Mouse (Mus musculus) NIH3T3 (cell line): ENCODE measurements around the gene Gm21885.

ENCODE experiments used
- DNase-seq: peaks from one replicate; pipeline ENCODE4 v3.0.0-alpha.2; 2012; ENCODE audit warnings: low read depth

The Gm21885 gene

DNA sequence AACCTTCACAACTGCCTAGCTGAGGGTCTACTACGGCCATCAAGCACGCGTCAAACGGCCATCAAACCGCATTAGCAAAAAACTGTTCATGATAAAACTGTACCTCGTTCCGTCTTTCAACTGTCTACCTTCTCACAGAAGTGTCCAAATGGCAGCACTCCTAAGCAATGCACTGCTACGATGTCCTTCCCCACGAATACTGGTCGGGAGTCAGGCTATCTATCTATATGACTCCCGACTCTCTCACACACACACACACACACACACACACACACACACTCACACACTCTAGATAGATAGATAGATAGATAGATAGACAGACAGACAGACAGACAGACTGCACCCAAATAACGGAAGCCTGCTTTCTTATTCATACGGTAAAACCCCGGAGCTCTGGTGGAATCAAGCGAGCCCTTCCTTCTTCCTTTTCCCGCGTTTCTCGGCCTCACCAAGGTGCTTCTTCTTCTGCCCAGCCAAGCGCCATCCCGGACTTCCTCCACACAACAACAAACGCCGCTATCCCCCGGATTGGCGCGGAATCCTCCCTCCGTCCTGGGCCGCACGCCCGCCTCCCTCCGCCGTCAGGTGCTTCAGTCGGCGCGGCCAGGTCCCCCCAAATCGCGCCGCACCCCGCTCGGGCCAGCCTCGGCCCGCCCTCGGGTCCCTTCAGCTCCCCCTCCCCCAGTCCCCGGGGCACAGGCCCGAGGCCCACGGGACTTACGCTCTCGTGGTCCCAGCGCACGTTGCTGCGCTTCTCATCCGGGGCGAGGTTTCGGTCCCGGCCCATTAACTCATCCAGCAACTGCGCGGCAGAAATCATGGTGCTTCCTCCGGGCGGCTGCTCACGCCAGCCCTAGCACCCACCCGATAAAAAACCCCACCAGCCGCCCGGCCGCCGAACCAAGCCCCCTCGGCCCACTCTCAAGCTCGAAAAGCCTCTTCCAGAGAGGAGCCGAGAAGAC is 39.6 kb downstream of the Gm21885 start:
- peak; percentile 32 for DNase-seq

DNA sequence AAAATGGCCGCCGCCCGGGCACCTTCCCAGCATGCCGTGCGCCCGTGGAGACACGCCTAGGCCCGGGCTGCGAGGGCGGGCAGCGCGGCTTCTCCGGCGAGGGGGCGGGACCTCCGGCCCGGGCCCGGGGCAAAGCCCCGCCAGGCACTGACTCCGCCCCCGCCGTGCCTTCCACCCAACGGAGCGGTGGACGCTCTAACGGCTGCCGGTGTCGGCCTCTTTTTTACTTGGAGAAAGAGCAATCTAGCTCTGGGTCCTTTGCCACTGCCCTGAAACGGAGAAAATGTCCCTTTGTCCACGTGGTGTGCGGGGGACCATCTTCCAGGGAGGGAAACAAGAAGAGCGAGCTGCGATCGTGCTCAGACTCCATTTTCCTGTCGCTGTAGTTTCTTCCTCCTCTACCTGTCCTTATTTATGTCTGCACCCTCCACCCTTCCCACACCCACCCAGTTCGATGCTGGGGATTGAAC is 40.3 kb downstream of the Gm21885 start, which contains the start of gene Luc7l3:
Luc7l3 (minus strand) TSS at position 58 of the 470 bp plus-strand sequence.
- DNase-seq, result peak; percentile 97

DNA sequence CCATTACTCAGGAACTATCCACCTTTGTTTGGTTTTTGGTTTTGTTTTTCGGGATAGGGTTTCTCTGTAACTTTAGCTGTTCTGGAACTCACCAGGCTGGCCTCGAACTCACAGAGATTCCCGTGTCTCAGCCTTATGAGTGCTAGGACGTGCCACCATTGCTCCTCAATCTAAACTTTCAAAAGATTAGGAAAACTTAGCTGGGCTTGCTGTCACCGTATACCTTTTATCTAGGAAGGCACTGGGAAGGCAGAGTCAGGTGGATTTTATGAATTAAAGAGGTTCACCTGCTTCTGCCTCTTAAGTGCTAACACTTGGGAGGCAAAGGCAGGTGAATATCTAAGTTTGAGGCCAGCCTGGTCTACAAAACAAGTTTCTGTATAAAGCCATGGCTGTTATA is 41.0 kb downstream of the Gm21885 start:
- DNase-seq, result peak; percentile 47

DNA sequence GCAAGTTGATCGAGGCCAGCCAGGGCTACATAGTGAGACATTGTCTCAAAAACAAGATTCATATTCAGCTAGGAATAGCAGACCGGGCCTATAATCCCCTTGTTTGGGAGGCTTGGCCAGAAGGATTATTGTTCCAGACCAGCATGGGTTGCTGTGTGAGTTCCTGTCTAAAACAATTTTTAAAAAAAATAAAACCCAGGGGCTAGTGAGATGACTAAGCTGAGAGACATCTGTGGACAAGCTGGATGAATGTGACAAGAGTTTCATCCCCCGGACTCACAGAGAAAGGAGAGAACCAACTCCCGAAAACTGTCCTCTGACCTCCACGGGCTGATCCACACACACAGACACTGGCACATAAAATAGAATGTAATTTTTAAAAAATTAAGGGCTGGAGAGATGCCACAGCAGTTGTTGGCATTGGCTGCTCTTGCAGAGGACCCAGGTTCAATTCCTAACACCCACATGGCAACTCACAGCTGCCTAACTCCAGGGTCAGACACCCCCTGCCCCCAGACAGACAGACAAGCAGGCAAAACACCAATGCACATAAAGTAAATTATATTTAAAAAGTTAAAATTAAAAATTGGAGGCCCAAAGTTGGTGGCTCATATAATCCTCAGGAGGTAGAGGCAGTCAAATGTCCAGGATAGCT is 41.7 kb downstream of the Gm21885 start:
- DNase-seq, result peak; percentile 52

DNA sequence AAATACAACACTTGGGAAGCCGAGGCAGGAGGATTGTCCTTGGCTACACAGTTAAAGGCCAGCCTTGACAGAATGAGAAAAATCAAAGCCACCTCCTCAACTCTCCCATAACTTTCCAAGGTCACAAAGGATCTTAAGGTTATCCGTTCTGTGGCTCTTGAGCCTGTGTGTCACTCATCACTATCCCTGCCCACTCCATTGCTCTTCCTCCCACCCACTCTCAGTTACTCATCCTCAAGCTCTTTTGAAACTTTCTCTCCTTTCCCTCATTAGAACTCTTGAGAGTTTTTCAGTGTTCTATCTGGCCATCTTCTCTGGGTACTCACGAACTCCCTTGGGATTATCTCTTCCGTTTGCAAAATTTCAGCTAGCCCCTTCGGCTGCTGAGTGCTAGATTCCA is 42.9 kb downstream of the Gm21885 start:
- no peak for DNase-seq

DNA sequence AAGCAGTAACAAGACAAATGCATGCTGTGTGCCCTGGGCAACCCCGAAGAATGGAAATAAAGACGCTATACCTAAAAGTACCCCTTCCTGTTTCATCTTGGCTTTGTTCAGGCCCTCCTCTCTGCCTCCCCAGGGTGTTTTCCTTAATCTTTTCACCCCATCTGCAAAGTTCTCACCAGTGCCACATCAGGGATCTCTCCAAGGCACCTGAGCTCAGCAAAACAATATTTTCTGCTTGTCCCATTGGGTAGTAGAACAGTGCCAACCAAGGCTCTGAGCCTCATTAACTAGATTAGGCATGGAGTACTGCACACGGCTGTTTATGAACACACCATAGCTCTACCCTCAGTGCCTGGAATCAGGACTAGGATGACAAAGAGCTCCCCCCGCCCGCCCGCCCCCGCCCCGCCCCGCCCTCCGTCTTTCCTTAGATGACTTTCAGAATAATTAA is 45.3 kb downstream of the Gm21885 start:
- peak; percentile 53 for DNase-seq

DNA sequence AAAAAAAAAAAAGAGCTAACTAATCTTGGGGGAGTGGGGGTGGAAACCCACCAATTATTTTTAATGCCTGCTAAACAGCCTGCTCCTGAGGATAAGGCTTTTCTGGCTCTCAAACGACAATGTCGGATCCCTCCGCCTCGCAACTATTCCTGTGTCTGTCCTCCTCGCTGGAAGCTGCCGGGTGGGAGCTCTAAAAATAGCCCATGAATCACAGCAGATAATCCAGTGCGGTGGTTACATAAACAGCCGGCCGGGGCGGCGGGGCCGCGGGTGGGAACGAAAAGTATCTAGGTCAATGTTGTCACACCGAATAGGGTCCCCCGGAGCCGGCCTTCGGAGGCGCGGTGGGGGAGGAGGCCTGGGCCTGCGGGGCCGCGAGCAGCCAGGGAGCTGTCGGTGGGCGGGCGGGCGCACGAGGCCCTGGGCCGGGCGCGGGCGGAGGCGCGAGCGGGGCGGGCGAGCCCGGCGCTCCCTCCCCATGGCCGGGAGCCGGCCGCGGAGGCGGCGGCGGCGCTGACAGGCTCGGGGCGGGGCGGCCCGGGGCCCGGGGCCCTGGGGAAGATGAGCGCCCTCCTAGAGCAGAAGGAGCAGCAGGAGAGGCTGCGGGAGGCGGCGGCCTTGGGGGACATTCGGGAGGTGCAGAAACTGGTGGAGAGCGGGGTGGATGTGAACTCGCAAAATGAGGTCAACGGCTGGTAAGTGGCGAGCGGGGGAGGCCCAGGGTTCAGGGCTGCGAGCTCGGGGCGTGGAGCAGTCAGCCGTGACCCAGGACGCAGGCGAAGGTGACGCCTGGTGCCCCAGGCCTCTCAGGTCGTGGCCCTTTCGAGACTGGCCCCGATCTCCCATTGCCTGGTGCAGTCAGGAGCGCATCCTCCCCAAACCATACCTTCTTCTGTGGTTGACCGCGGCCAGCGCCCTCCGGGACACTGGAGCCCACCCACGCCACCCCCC is 46.3 kb downstream of the Gm21885 start, which contains the start of gene Ankrd40:
Ankrd40 (plus strand) TSS at position 309 of the 951 bp plus-strand sequence.
- peak; percentile 97 for DNase-seq

DNA sequence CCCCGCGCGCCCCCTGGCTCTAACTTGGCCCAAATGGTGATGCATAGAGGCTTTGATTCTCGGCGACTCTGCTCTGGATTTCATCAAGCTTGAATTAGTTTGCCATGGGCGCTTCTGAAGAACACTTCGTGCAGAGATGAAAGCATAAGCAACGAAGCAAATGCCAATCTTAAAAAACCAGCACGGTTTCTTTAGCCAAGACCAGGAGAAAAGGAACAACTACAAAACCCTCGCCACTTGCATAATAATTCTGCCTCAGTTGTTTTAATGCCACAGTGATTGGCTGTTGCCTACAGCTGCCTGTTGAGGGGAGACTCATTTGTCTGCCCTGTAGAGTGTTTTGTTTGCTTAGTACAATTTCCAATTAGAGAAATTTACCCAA is 47.0 kb downstream of the Gm21885 start:
- no peak for DNase-seq

DNA sequence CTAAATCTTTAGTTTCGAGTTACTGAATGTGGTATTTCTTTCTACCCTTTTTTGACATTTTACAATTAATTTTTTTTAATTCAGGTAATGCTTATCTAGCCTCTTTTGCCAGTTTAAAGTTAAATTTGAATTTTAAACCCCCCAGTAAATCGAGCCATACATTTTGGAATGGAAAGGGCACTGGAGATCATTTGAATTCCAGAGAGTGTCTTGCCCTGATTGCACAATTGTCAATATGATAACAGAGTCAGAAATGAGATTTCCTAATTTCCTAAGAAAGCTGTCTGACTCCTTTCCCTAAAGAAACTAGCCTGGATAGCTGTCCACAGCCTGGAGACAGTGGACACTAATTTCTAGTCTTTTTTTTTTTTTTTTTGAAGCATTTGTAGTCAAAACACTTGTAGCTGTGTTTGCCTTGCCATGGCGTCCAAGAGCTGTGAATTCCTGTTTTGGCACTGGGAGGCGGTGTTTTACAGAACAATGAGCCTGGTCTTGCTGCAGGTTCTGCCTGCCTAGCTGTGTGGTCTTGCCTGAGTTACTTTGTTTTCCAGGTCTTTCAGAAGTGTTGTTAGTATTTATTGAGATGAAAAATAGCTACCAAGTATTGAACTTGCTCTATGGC is 47.7 kb downstream of the Gm21885 start:
- peak; percentile 88 for DNase-seq

DNA sequence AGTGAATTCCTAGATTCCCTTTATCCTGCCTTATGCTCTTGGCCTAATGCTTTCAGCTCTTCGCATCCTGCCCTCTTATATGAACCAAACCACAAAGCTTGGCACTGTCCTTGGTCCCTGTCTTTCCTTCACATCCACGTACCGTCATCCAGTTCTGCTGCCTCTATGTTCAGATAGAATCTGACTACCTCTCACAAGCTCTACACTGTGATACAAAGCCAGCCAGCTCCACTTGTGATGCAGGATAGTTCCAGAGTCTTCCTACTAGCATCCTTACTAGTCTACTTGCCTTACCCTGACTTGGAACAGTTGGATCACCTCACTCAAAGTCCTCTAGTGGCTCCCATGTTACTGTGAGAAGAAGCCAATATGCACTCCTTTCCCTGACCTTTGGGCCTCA is 48.5 kb downstream of the Gm21885 start:
- DNase-seq, result no peak

DNA sequence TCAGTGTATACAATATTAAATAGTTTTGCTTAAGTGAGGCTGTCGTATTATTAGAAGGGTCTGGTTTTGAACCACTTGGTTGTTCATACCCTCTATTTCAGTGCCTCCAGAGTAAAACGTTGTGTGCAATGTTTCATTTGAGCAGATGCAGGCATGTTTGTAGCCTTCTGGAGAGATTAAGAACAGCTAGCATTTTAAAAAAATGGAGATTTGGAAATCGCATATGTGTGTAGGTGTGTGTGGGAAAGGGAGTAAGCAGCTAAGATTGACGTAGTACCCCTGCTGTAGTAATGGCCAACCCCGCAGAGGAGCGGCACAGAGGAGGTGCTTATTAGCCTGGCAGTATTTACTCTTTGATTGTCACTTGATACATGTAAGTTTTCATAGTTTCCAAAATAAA is 51.1 kb downstream of the Gm21885 start:
- no peak for DNase-seq

DNA sequence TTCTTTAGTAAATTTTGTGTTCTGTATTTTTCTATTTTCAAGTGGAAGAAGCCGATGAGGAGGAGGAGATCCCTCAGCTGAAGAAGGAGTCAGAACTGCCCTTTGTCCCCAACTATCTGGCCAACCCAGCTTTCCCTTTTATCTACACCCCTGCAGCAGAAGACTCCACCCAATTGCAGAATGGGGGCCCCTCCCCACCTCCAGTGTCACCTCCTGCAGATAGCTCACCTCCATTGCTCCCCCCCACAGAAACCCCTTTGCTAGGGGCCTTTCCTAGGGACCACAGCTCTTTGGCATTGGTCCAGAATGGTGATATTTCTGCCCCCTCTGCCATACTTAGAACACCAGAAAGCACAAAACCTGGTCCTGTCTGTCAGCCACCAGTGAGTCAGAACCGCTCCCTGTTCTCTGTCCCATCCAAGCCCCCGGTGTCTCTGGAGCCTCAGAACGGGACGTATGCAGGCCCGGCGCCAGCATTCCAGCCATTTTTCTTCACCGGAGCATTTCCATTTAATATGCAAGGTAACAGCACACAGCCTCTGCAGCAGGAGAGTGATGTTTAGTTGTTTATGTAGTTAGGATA is 52.8 kb downstream of the Gm21885 start:
- DNase-seq, result no peak
